ENCODE assay signal across 8 mouse cellular contexts in the genomic region with DNA sequence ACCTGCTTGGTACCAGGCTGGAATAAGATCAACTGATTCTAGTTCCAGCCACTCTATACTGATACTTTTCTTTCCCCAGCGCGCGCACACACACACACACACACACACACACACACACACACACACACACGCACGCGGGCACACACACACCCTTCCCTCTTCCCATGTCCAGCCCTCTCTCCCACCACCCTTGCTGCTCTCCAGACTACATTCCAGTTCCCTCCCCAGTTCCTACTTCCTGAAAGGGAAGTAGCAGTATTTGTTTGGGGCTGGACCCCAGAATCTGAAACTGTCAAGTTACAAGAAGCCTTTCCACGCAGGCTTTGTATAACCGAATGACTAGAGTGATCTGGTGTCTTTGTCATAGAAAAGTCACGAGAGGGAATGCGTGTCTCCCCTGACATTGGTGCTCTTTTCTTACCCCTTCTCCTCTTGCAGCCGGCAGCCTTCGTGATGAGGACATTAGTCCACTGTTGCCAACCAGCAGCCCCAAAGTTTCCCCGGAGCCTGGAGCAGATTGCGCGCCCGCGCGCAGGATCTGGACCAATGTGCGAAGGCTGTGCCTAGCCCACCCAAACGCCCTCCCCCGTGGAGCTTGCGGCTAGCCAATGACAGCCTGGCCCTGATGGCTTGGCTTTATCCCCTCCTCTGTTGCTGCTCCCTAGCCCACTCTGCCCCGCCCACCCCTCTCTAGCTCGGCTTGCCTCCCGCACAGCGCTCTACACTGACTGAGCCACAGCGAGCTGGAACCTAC. TPM values are rescaled to one million over a fixed set of nuclear protein-coding genes. Genes with fewer than 3 reads are reported as not detected.
DNase-seq lines count a peak whose midpoint lies in the region; TF ChIP-seq lines count a peak whose summit lies in the region.

A gene (plus strand): TSS at position 690 of the 754 bp plus-strand sequence.

- H3K4me1 ChIP-seq in E14TG2a.4 (replicated peaks; ENCODE audit: low read depth, low read length): peaks cover 12% of the 10 kb centered on the region

- H3K27me3 ChIP-seq in E14TG2a.4 (ENCODE audit: insufficient read depth, low read length): peaks cover 8% of the 10 kb centered on the region

- TF ChIP-seq CTCF in E14TG2a.4 (conservative IDR thresholded peaks at IDR 0.05; ENCODE audit: low read length): no peak

- intact Hi-C loops in left cerebral cortex, postnatal 10 days (cut with DNase I): no loop called here

- no peaks in the 10 kb centered on the region for H3K9me3 ChIP-seq in E14TG2a.4 (ENCODE audit: low read length)

- H3K4me3 ChIP-seq in E14TG2a.4 (replicated peaks; ENCODE audit: low read length): peak within 1 kb of the TSS; percentile 70

- peak; percentile 97 for DNase-seq in Muller cell, postnatal 12 days (ENCODE audit: inconsistent ontology term)
- DNase-seq in embryo, embryonic 10.5 days (ENCODE audit: low spot score): peak; percentile 92
- DNase-seq in heart, postnatal 4 days: peak; percentile 39
- DNase-seq in left cerebral cortex, postnatal 10 days (ENCODE audit: extremely low spot score in 1 of 2, low spot score in 2 of 2): peak; percentile 53 to 78
- DNase-seq in neural tube, embryonic 10.5 days (ENCODE audit: extremely low spot score, low spot score): peak; percentile 85
- DNase-seq in testis, postnatal 14 days (ENCODE audit: low spot score): peak; percentile 9
- DNase-seq in thymus, postnatal 0 days (ENCODE audit: low spot score): no peak

- no peaks in the 10 kb centered on the region for H3K36me3 ChIP-seq in E14TG2a.4 (ENCODE audit: insufficient read depth, low read length)

RNA-seq across cellular contexts. Expression of the gene that starts here (rescaled TPM):
- not detected for total RNA-seq in heart, postnatal 4 days (2021)
- 100 to 1,000 TPM; 132 to 143 TPM for total RNA-seq in left cerebral cortex, postnatal 10 days (2021)
- 4.2 and 5.0 TPM in 2 replicates for polyA plus RNA-seq in thymus, postnatal 0 days (2015; fragmentation: Nextera tagmentation; extraction: Ambion mirVana)

Comparison
In these comparisons a context has a peak if more than half of its experiments do, and no peak if none do; other contexts are left out.
1. RNA of the gene that starts here (total RNA-seq): 132 to 143 TPM in left cerebral cortex, postnatal 10 days; not detected in heart, postnatal 4 days; every median in the first group is over 100 times any median in the second.
2. Peak in DNase-seq in heart, postnatal 4 days; RNA of the gene not detected or under 1 TPM.